Mouse (Mus musculus) kidney, adult 2 months (tissue): ENCODE data around the gene Orai3. TPM values are rescaled to one million over a fixed set of nuclear protein-coding genes. Genes with fewer than 3 reads are reported as not detected.
A peak's percentile ranks its signal among the peaks of the same experiment; 100 is the strongest.

Experiments
- DNase-seq: peaks from one replicate; pipeline ENCODE4 v3.0.0; 2021
- H3K27ac ChIP-seq: fragments of 200-500 bp; 2 replicates; pipeline ENCODE4 v1.5.1; 2012; ENCODE audit warnings: low read depth, low read length, control low read depth, inconsistent platforms; ENCODE audit not compliant: insufficient read depth
- H3K27me3 ChIP-seq: fragments of 200-500 bp; replicated peaks from 2 replicates; pipeline ENCODE4 v1.6.1; 2012; ENCODE audit warnings: mild to moderate bottlenecking, moderate library complexity, low read length, inconsistent platforms; ENCODE audit not compliant: control insufficient read depth, insufficient read depth
- H3K36me3 ChIP-seq: fragments of 200-500 bp; 2 replicates; pipeline ENCODE4 v1.6.1; 2012; ENCODE audit warnings: mild to moderate bottlenecking, moderate library complexity, low read length, inconsistent platforms; ENCODE audit not compliant: control insufficient read depth, insufficient read depth
- H3K4me1 ChIP-seq: fragments of 200-500 bp; 2 replicates; pipeline ENCODE4 v1.6.1; 2011; ENCODE audit warnings: low read length; ENCODE audit not compliant: control insufficient read depth, insufficient read depth
- H3K4me3 ChIP-seq: fragments of 200-500 bp; 2 replicates; pipeline ENCODE4 v1.5.1; 2011; ENCODE audit warnings: mild to moderate bottlenecking, low read depth, low read length, control low read depth; ENCODE audit not compliant: insufficient read depth
- CTCF ChIP-seq: fragments of 200-500 bp; conservative IDR thresholded peaks from 2 replicates; pipeline ENCODE4 v1.5.1; 2011; ENCODE audit warnings: low read depth, mild to moderate bottlenecking, control low read depth, low read length, moderate library complexity, mixed read lengths; ENCODE audit not compliant: insufficient read depth, insufficient read length
- POLR2A ChIP-seq: fragments of 200-500 bp; IDR thresholded peaks from one replicate; pipeline ENCODE4 v1.6.1; 2011; ENCODE audit warnings: low read depth, low read length, control low read depth
- WGBS: fragments of 180-500 bp; shearing (Covaris S2); methylation state at CpG from one replicate; pipeline ENCODE4 v1.1.7; 2018; 5-methylcytosine and 5-hydroxymethylcytosine counted together
- polyA plus RNA-seq: library from polyadenylated mRNA; depleted of rRNA; stranded (reverse); fragments of >200 nt; gene quantifications from 2 replicates; pipeline ENCODE4 v1.2.3, GENCODE M21; 2012

The Orai3 gene
- polyA plus RNA-seq, 1 experiment = 34.6 TPM

DNA sequence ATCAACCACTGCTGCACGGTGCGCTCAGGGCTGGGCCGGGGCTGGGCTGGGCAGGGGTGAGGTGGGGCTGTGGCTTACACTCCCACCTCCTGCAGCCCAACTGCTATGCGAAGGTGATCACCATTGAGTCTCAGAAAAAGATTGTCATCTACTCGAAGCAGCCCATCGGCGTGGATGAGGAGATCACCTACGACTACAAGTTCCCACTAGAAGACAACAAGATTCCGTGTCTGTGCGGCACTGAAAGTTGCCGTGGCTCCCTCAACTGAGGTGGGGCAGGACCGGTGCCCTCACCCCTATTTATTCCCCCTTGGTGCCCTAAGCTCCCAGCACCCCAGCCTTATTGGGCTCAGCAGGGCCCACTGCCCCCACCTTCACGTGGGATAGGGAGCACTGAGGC is 29.6 kb downstream of the Orai3 start:
- 87% methylated on average over 13 of the region's 13 CpGs for WGBS

GRCm38 (mm10) chr7:127799738-127800137 is 30.1 kb downstream of the Orai3 start:
- H3K4me1 ChIP-seq = peaks cover 7% of the 10 kb centered on the region; the same call in 1 of the 2 replicates
- H3K27ac ChIP-seq = no peak overlapping the region
- TF ChIP-seq POLR2A (no peak), CTCF (no peak)
- no peaks in the 10 kb centered on the region for H3K27me3 ChIP-seq
- no peak for DNase-seq
- WGBS = 78% methylated on average over 1 of the region's 1 CpGs
- peaks cover 2% of the 10 kb centered on the region; the same call in 1 of the 2 replicates for H3K36me3 ChIP-seq
- no peak overlapping the region for H3K4me3 ChIP-seq

More for the DNA sequence above, 29.6 kb downstream of the Orai3 start:
- peaks cover 2% of the 10 kb centered on the region; the same call in 1 of the 2 replicates for H3K36me3 ChIP-seq
- peaks cover 7% of the 10 kb centered on the region; the same call in 1 of the 2 replicates for H3K4me1 ChIP-seq
- no peak overlapping the region for H3K27ac ChIP-seq
- no peak for DNase-seq
- TF ChIP-seq POLR2A = no peak
- TF ChIP-seq CTCF = no peak
- no peaks in the 10 kb centered on the region for H3K27me3 ChIP-seq
- H3K4me3 ChIP-seq = no peak overlapping the region

- Histone ChIP-seq H3K36me3 (peaks cover 2% of the 10 kb centered on the region; the same call in 1 of the 2 replicates), H3K4me3 (peak within 1 kb of the TSS; percentile 51), H3K27ac (peak within 1 kb of the TSS; percentile 57), H3K4me1 (peaks cover 7% of the 10 kb centered on the region; the same call in 1 of the 2 replicates), H3K27me3 (no peaks in the 10 kb centered on the region)
- WGBS = 13% methylated on average over 6 of the region's 6 CpGs
- peak; percentile 96 for DNase-seq
- TF ChIP-seq CTCF (peak; percentile 88), POLR2A (peak; percentile 82)
These were observed 30.9 kb downstream of the Orai3 start, which contains the start of gene Hsd3b7 for GRCm38 (mm10) chr7:127800435-127801009. Hsd3b7 (plus strand) TSS chr7:127800604.

GRCm38 (mm10) chr7:127801010-127801621 is 31.5 kb downstream of the Orai3 start:
- no peaks in the 10 kb centered on the region for H3K36me3 ChIP-seq
- H3K4me3 ChIP-seq = peak overlapping the region; percentile 51; the same call in 1 of the 2 replicates
- no peaks in the 10 kb centered on the region for H3K27me3 ChIP-seq
- peaks cover 7% of the 10 kb centered on the region; the same call in 1 of the 2 replicates for H3K4me1 ChIP-seq
- no peak overlapping the region for H3K27ac ChIP-seq
- no peak for TF ChIP-seq POLR2A
- TF ChIP-seq CTCF = 0 out of 2 replicates have a peak, but pooled peaks have one; percentile 1
- no peak for DNase-seq
- 56% methylated on average over 8 of the region's 8 CpGs for WGBS

- no peak for DNase-seq
- Histone ChIP-seq H3K27ac (no peak overlapping the region), H3K4me3 (no peak overlapping the region), H3K36me3 (no peaks in the 10 kb centered on the region), H3K27me3 (no peaks in the 10 kb centered on the region), H3K4me1 (peaks cover 7% of the 10 kb centered on the region; the same call in 1 of the 2 replicates)
- TF ChIP-seq CTCF (no peak), POLR2A (no peak)
- WGBS = 92% methylated on average over 17 of the region's 17 CpGs
These were observed 32.7 kb downstream of the Orai3 start for GRCm38 (mm10) chr7:127802313-127802712.

DNA sequence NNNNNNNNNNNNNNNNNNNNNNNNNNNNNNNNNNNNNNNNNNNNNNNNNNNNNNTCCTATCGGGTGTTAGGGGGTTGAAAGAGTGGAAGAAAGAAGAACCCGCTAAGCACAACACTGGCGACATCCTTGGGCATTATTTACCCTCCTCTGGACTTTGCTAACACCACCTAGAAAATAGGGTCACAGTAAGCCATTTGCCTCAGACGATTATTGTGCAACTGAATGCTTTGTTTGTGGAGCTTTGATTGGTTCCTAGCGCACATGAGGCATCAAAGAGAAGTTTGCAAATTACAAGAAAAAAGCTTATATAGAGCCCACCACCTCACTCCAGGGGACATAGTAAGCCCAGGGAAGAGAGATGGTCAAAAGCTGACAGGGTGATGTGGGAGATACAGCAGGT is 39.2 kb downstream of the Orai3 start:
- H3K27me3 ChIP-seq = no peaks in the 10 kb centered on the region
- H3K36me3 ChIP-seq = no peaks in the 10 kb centered on the region
- 69% methylated on average over 5 of the region's 5 CpGs for WGBS
- no peak overlapping the region for H3K27ac ChIP-seq
- H3K4me3 ChIP-seq = no peak overlapping the region
- TF ChIP-seq CTCF (no peak), POLR2A (no peak)
- DNase-seq = no peak
- no peaks in the 10 kb centered on the region for H3K4me1 ChIP-seq

- no peaks in the 10 kb centered on the region for H3K4me1 ChIP-seq
- TF ChIP-seq POLR2A = no peak
- TF ChIP-seq CTCF = no peak
- no peak for DNase-seq
- no peak overlapping the region for H3K27ac ChIP-seq
- H3K4me3 ChIP-seq = no peak overlapping the region
- H3K27me3 ChIP-seq = no peaks in the 10 kb centered on the region
- 95% methylated on average over 1 of the region's 1 CpGs for WGBS
- H3K36me3 ChIP-seq = no peaks in the 10 kb centered on the region
These were observed 40.2 kb downstream of the Orai3 start for GRCm38 (mm10) chr7:127809846-127810245.
